Mouse (Mus musculus): ENCODE measurements at regions not wholly inside any gene's neighbourhood (a gene's known extent, or its start where the extent isn't known, plus 50 kb on each side); places are given as distances from the start of the nearest gene placed in this dataset.

DNA sequence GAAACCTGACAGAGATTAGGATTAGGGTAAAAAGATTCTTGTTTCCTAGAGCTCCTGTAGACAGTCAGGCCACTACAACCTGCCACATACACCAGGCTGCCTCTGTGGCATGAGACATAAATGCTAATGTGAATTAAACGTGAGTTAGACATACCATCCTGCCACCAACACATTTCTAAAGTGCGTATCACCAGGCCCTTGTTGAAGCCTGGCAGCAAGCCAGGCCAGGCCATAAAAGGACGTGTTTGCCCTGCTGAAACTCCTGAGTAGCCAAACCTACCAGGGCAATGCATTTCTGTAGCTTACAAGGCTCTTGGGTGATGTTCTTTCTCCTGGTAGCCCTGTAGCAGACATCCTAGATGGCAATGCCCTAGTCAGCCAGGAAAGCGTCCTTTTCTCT is 63.4 kb upstream of the Gm5458 start:
- intact Hi-C loops (cut with DNase I): no loop called here
- peak; percentile 1 for DNase-seq

DNA sequence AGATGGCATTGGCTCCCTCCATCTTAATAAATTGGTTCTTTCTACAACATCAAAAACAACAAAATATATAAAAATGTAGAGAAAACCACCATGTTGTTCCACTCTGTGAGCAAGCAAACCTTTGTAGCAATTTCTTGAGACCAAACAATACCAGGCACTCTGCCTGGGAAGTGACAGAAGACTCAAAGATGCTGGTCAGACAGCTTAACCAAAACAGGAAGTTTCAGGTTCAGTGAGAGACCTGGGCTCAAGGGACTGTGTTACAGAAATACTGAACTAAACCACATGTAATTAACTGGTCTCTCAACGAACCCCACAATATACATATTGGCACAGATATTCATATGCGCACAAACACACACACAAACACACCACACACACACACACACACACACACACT is 71.7 kb upstream of the Gm5458 start:
- no peak for DNase-seq
- intact Hi-C loops (cut with DNase I): no loop called here

DNA sequence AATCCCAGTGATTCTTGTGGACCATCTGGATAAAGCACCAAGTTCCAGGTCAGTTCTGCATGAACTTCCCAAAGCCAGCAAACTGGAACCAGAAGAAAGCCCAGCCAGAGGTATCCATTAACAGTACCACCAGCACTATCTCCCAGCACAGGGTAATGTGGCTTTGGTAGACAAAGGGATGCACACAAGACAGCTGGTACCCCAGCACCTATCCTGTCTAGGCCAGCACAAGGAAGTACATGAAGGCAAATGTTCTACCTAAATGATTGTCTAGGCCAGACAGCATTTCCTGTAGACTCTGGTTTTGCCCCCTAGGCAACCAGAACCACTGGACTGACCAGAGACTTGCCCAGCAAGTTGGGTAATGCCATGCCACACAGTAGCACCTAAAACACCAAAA is 62.6 kb upstream of the Nid2 start:
- DNase-seq: no peak
- intact Hi-C loops (cut with DNase I): no loop called here

DNA sequence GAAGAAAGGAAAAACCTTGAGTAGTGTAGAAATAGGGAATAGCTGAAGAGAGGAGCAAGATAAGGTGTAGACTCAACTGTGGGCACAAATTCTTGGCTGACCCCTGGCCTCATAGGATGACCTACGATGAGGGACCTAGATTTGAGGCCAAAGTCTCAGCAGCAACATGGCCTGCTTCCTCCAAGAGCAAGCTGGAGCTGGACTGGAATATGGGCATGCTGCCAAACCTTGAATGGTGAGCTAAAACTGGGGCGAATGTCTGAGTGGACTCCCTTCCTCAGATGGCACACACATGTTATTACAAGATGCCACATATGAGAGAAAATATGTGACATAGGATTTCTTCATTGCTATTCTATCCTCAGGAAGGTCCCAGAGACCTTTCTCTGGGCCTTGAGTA is 57.5 kb upstream of the Nid2 start:
- intact Hi-C loops (cut with DNase I): no loop called here
- DNase-seq: no peak

DNA sequence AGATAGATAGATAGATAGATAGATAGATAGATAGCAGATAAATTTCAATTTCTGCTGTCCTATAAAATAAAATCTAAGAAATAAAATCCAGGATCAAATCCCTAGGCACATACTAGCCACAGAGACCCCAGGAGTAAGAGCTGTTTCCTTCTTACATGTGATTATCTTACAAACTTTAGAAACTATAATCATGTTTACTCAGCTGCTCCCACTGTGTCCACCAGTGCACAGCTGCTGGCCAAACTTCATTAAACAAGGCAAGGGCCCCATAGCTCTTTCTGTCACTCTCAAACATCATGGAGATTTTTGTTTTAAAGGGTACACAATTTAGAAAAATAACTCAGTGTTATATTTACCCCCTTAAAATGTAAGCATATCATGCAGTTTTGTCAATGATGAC is 56.8 kb upstream of the Nid2 start:
- intact Hi-C loops (cut with DNase I): no loop called here
- no peak for DNase-seq

DNA sequence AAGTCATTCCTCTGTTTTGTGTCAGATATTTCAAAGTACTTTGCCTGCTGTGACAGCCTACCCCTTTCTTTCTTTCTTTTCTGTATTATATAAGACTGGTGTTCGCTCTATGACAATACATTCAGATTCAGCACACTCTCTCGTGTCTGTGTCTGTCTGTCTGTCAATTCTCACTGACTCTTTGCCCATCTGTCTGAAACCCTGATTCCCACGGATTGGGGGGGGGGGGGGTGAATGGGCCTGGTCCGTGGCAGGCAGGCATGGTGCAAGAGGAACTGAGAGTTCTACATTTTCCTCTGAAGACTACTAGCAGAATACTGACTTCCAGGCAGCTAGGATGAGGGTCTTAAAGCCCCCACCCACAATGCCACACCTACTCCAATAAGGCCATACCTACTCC is 51.6 kb upstream of the Nid2 start:
- intact Hi-C loops (cut with DNase I): no loop called here
- DNase-seq: no peak

All from left cerebral cortex, postnatal 4 days (tissue).